Mouse (Mus musculus) heart, postnatal 0 days (tissue): Measurements from ENCODE around the gene Timm13.

Experiments used
- CTCF ChIP-seq: IDR thresholded peaks from 2 replicates; pipeline ENCODE4 v1.5.1; 2016; ENCODE audit warnings: antibody characterized with exemption, control low read depth, low read depth
- EP300 ChIP-seq: IDR thresholded peaks from 2 replicates; pipeline ENCODE4 v1.6.1; 2016; ENCODE audit warnings: antibody characterized with exemption, low read depth

- TF ChIP-seq CTCF: peak; percentile 96
- no peak; the same call in 1 of the 2 replicates for TF ChIP-seq EP300
Measured at GRCm38 (mm10) chr10:80928586-80929298, 28.0 kb upstream of the Timm13 start.
